Mouse (Mus musculus) lung, embryonic 15.5 days (tissue): ENCODE measurements around the gene Cab39l. TPM values are rescaled to one million over a fixed set of nuclear protein-coding genes. Genes with fewer than 3 reads are reported as not detected.
A peak's percentile ranks its signal among the peaks of the same experiment; 100 is the strongest.

Experiments
- ATAC-seq: fragments of 200-750 bp; cut with Nextera tagmentation; 2 replicates; pipeline ENCODE4 v1.8.0; 2017; ENCODE audit warnings: moderate number of reproducible peaks, borderline replicate concordance; ENCODE audit not compliant: low FRiP score, low TSS enrichment; ENCODE audit errors: extremely low read depth
- H3K27ac ChIP-seq: fragments of 300-500 bp; sonication (generic); 2 replicates; pipeline ENCODE4 v1.5.1; 2015; ENCODE audit warnings: moderate library complexity, mild to moderate bottlenecking, inconsistent platforms
- H3K27me3 ChIP-seq: fragments of 300-500 bp; sonication (generic); 2 replicates; pipeline ENCODE4 v1.6.1; 2015; ENCODE audit warnings: inconsistent platforms
- H3K36me3 ChIP-seq: fragments of 300-500 bp; sonication (generic); 2 replicates; pipeline ENCODE4 v1.6.1; 2015; ENCODE audit warnings: inconsistent platforms
- H3K4me1 ChIP-seq: fragments of 300-500 bp; sonication (generic); 2 replicates; pipeline ENCODE4 v1.6.1; 2015; ENCODE audit warnings: inconsistent platforms
- H3K4me2 ChIP-seq: fragments of 300-500 bp; sonication (generic); 2 replicates; pipeline ENCODE4 v1.6.1; 2015; ENCODE audit warnings: inconsistent platforms, mild to moderate bottlenecking, moderate library complexity
- H3K4me3 ChIP-seq: fragments of 300-500 bp; sonication (generic); 2 replicates; pipeline ENCODE4 v1.5.1; 2015; ENCODE audit warnings: mild to moderate bottlenecking, inconsistent platforms
- H3K9ac ChIP-seq: fragments of 300-500 bp; sonication (generic); 2 replicates; pipeline ENCODE4 v1.6.1; 2015; ENCODE audit warnings: inconsistent platforms
- H3K9me3 ChIP-seq: fragments of 300-500 bp; sonication (generic); 2 replicates; pipeline ENCODE4 v1.6.1; 2016; ENCODE audit warnings: inconsistent platforms
- WGBS: fragments of 180-500 bp; shearing (Covaris S2); methylation state at CpG from one replicate; pipeline ENCODE4 v1.1.7; 2015; 5-methylcytosine and 5-hydroxymethylcytosine counted together
- polyA plus RNA-seq: library from polyadenylated mRNA; unstranded; fragments of >200 nt; fragmentation: Nextera tagmentation; extraction: Ambion mirVana; gene quantifications from 2 replicates; pipeline ENCODE4 v1.2.1, GENCODE M21; 2015

The Cab39l gene
- polyA plus RNA-seq, 1 experiment from 2014 or later: 44.7 TPM

DNA sequence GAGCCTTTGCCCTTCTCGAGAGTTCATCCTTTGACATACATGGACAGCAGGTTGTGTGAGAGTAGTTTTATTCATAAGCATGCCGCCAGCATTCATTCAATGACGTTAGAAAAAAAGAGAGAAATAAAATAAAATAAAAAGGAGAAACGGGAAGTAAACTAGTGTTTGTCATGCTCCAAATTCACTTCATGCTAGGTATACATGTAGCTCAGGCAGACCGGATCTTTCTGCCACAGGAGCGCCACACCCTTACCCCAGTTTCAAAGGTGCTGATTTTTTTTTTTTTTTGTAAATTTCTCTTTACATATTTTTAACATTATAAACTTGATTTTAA, 667 bp downstream of the Cab39l start:
- ATAC-seq: no peak
- WGBS: 10% methylated on average over 6 of the region's 6 CpGs
- Histone ChIP-seq H3K9me3 (no peaks in the 10 kb centered on the region), H3K9ac (peak overlapping the region; percentile 80), H3K27me3 (no peaks in the 10 kb centered on the region), H3K4me3 (peak overlapping the region; percentile 68), H3K36me3 (no peaks in the 10 kb centered on the region), H3K27ac (peak overlapping the region; percentile 87), H3K4me1 (peaks cover 7% of the 10 kb centered on the region; the same call in 1 of the 2 replicates), H3K4me2 (peak overlapping the region; percentile 77)

DNA sequence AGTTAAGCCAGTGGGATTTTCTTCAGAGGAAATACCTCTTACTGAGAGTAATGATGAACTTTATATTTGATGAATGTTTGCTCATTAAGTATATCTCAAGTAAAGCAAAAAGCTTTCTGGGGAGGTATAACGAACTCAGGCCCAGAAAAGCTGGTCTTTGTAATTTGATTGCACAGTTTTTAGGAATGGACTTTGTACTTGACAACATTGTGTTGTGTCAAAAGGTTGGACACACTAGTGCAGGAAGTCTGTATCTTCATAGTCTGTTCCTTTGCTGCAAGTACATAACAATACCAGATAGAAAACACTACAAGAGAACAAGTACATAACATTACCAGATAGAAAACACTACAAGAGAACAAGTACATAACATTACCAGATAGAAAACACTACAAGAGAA, 4.6 kb downstream of the Cab39l start:
- no peak overlapping the region for H3K27ac ChIP-seq
- no peaks in the 10 kb centered on the region for H3K4me1 ChIP-seq
- ATAC-seq: no peak
- no peaks in the 10 kb centered on the region for H3K36me3 ChIP-seq
- no peak overlapping the region for H3K9ac ChIP-seq
- WGBS: 83% methylated on average over 1 of the region's 1 CpGs
- no peaks in the 10 kb centered on the region for H3K27me3 ChIP-seq
- no peaks in the 10 kb centered on the region for H3K9me3 ChIP-seq
- no peak overlapping the region for H3K4me2 ChIP-seq
- no peak overlapping the region for H3K4me3 ChIP-seq

DNA sequence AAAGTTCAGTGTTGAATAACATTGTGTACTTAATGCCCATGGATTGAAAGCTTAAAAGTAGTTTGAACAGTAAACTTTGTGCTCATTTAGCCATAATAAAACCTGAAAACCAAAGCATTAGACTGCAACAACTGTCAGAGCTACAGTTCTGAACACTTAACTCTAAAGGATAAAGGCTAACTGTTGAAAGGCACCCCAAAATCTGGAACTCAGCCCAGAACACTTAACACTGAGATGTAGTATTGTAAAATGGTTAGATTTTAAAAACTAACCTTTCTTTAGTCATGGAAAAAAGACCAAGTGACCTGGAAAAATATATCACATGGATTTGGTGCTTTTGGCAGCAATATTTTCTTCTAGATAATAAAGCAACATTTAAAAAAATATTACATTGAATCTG, 7.2 kb downstream of the Cab39l start:
- Histone ChIP-seq H3K4me2 (no peak overlapping the region), H3K27ac (no peak overlapping the region), H3K27me3 (no peaks in the 10 kb centered on the region), H3K4me1 (no peaks in the 10 kb centered on the region), H3K9ac (no peak overlapping the region), H3K36me3 (no peaks in the 10 kb centered on the region), H3K4me3 (no peak overlapping the region), H3K9me3 (no peaks in the 10 kb centered on the region)
- ATAC-seq: no peak

DNA sequence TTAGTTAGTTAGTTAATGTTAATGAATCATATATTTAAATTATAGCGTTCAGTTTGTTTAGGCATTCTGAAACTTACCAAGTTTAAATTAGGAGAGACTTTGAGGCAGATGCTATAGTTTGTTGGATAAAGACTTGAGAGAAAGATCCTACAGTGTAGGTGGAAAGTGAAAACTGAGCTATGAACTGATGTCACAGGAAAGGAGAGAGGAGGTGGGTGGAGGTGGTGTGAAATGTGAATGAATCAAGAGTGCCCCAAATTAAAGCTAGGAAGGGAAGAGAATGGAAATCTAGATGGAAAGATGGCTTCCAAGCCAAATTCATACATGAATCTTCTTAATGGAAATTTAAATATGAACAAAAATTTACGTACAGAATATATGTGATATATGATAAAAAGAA, 25.7 kb downstream of the Cab39l start:
- no peaks in the 10 kb centered on the region for H3K4me1 ChIP-seq
- WGBS: 91% methylated on average over 2 of the region's 2 CpGs
- no peaks in the 10 kb centered on the region for H3K27me3 ChIP-seq
- H3K27ac ChIP-seq: no peak overlapping the region
- no peak for ATAC-seq
- H3K9ac ChIP-seq: no peak overlapping the region
- no peak overlapping the region for H3K4me2 ChIP-seq
- H3K4me3 ChIP-seq: no peak overlapping the region
- H3K36me3 ChIP-seq: peaks cover 5% of the 10 kb centered on the region; the same call in 1 of the 2 replicates
- H3K9me3 ChIP-seq: no peaks in the 10 kb centered on the region

DNA sequence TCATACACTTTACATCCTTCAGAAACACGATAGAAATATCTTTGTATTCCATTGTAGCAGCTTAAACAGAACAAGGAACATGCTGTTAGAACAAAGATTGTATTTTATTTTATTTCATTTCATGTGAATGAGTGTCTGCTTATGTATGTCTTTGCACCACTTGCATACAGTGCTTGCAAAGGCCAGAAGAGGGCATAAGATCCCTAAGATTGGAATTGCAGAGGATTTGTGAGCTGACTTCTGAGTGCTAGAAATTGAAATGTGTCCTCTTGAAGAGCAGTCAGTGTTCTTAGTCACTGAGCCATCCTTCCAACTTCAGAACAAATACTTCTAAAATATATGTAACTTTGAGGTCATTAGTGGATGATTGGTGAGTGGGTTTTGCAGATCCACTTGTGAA, 27.0 kb downstream of the Cab39l start:
- Histone ChIP-seq H3K9me3 (no peaks in the 10 kb centered on the region), H3K27ac (no peak overlapping the region), H3K9ac (no peak overlapping the region), H3K4me2 (no peak overlapping the region), H3K36me3 (no peaks in the 10 kb centered on the region), H3K4me3 (no peak overlapping the region), H3K4me1 (no peaks in the 10 kb centered on the region), H3K27me3 (no peaks in the 10 kb centered on the region)
- 42% methylated on average over 1 of the region's 1 CpGs for WGBS
- no peak for ATAC-seq

DNA sequence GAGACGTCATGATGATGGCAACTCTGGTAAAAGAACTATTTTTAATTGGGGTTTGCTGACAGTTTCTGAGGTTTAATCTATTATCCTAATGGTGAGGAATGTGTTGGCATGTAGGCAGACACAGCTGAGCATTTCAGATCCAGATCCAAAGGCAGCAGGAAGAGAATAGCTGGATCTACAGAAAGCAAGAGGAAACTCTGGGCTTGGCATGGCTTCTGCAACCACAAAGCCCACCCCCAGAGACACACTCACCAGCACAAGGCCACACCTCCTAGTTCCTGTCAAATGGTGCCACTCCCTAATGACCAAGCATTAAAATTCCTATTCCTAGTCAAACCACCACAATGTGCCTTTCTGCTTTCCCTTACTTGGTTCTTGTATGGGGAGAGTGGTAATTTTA, 30.0 kb downstream of the Cab39l start:
- Histone ChIP-seq H3K4me3 (no peak overlapping the region), H3K27me3 (no peaks in the 10 kb centered on the region), H3K9me3 (no peaks in the 10 kb centered on the region), H3K9ac (no peak overlapping the region), H3K4me1 (no peaks in the 10 kb centered on the region), H3K27ac (no peak overlapping the region), H3K4me2 (no peak overlapping the region), H3K36me3 (no peaks in the 10 kb centered on the region)
- ATAC-seq: no peak
- 74% methylated on average over 1 of the region's 1 CpGs for WGBS

DNA sequence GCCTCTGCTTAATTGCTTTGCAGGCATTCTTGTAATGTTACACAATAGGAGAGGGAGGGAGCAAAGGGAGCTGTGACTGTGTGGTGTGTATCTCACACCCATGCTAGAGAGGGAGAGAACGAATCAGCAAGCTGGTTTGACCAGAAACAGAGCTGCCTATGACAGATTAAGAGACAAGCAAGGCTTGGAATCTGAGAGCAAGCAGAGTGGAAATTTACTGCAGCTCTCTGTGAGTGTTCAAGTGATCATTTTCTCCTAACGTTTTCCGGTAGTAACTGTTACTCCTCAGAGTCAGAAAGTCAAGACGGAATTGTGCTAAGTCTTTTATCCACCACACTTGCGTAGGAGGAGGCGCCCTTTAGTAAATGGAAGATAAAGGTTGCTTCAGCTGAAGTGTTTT, 37.9 kb downstream of the Cab39l start:
- H3K36me3 ChIP-seq: no peaks in the 10 kb centered on the region
- H3K27me3 ChIP-seq: no peaks in the 10 kb centered on the region
- 49% methylated on average over 6 of the region's 6 CpGs for WGBS
- no peak overlapping the region for H3K9ac ChIP-seq
- no peak overlapping the region for H3K4me3 ChIP-seq
- H3K27ac ChIP-seq: peak overlapping the region; percentile 12; the same call in 1 of the 2 replicates
- no peaks in the 10 kb centered on the region for H3K9me3 ChIP-seq
- no peak overlapping the region for H3K4me2 ChIP-seq
- no peak for ATAC-seq
- no peaks in the 10 kb centered on the region for H3K4me1 ChIP-seq

DNA sequence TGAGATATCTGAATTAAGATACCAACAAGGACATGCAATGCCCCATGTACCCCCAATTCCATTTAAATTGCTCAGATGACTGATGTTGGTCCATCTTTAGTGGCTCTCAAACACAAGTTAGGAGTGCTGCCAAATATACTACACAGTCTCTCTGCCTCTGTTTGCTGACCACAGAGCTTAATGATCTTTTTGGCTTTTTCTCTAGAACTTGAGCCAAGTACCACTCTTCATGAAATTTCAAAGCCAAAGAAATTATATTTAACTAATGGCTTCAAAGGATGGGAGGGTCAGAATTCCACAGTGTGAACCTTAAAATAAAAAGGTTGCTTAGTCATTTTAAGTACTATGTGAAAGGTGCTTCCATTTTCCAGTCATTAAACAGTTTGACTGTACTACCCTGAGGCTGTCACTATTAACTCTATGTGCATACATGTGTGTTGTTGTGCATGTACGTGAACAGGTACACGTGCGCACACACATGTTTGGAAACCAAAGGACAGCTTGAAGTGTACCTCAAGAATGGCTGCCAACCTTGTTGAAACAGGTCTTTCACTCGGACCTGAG, 44.6 kb downstream of the Cab39l start:
- Histone ChIP-seq H3K27me3 (no peaks in the 10 kb centered on the region), H3K4me2 (no peak overlapping the region), H3K27ac (peak overlapping the region; percentile 82), H3K36me3 (no peaks in the 10 kb centered on the region), H3K9me3 (no peaks in the 10 kb centered on the region), H3K4me3 (no peak overlapping the region), H3K4me1 (peaks cover 7% of the 10 kb centered on the region; the same call in 1 of the 2 replicates), H3K9ac (no peak overlapping the region)
- ATAC-seq: no peak
- 70% methylated on average over 4 of the region's 4 CpGs for WGBS

DNA sequence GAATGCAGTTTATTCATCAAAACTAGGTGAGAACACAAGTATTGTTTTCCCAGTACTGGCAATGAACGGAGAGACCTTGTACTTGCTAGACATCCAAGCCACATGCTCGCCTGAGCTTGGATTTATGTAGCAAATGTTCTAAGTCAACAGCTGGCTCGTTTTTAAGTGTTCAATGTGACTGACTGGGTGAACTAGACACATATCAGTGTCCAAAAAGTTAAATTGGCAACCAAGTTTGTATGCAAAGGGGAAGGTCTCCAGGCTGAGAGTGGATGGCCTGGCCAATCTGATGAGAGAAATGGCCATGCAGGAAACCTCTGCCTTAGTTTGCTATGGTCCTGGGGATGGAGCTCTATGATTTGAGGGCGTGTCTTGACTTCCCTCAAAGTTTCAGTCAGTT, 51.6 kb downstream of the Cab39l start:
- Histone ChIP-seq H3K27me3 (no peaks in the 10 kb centered on the region), H3K36me3 (no peaks in the 10 kb centered on the region), H3K4me1 (no peaks in the 10 kb centered on the region), H3K4me3 (no peak overlapping the region), H3K4me2 (no peak overlapping the region), H3K9ac (no peak overlapping the region), H3K27ac (no peak overlapping the region), H3K9me3 (no peaks in the 10 kb centered on the region)
- WGBS: 63% methylated on average over 4 of the region's 4 CpGs
- no peak for ATAC-seq

DNA sequence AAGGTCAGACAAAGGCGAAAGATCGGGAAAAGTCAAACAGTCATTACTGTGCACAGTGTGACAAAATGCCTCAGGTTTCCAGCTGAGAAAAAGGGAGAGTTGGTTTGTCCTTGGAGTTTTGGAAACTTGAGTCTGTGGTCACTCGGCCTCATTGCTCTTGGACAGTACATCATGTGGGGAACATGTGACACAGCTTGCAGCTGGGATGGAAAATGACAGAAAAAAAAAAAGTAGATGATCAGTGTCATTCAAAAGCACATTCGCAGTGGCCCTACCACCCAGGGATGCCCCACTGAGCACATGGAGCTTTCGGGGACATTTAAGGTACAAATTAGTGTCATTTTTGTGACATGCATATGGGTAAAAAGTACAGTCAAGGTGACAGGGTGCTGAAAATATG, 57.2 kb downstream of the Cab39l start:
- H3K27me3 ChIP-seq: no peaks in the 10 kb centered on the region
- H3K9me3 ChIP-seq: no peaks in the 10 kb centered on the region
- H3K27ac ChIP-seq: no peak overlapping the region
- H3K9ac ChIP-seq: no peak overlapping the region
- no peak overlapping the region for H3K4me3 ChIP-seq
- no peak for ATAC-seq
- H3K4me2 ChIP-seq: no peak overlapping the region
- WGBS: 90% methylated on average over 5 of the region's 5 CpGs
- H3K36me3 ChIP-seq: no peaks in the 10 kb centered on the region
- no peaks in the 10 kb centered on the region for H3K4me1 ChIP-seq

DNA sequence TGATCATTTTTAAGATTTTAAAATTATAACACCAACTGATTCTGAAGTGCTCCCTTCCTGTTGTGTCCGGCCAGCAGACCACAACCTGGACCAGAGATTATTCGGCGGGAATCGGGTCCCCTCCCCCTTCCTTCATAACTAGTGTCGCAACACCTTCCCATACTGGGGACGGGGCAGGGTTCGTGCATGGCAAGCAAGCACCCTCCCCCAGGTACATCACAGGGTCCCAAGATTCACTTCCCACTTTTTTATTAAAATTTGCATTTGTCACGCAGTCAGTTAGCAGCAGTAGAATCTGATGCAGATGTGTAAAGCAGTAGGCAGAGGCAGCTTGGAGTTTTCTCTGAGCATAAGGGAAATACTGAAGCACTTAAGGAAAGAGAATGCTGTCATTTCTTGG, 64.1 kb downstream of the Cab39l start:
- Histone ChIP-seq H3K4me3 (no peak overlapping the region), H3K27me3 (no peaks in the 10 kb centered on the region), H3K4me1 (no peaks in the 10 kb centered on the region), H3K36me3 (no peaks in the 10 kb centered on the region), H3K27ac (no peak overlapping the region), H3K9me3 (no peaks in the 10 kb centered on the region), H3K4me2 (no peak overlapping the region), H3K9ac (no peak overlapping the region)
- 90% methylated on average over 8 of the region's 8 CpGs for WGBS
- ATAC-seq: no peak

DNA sequence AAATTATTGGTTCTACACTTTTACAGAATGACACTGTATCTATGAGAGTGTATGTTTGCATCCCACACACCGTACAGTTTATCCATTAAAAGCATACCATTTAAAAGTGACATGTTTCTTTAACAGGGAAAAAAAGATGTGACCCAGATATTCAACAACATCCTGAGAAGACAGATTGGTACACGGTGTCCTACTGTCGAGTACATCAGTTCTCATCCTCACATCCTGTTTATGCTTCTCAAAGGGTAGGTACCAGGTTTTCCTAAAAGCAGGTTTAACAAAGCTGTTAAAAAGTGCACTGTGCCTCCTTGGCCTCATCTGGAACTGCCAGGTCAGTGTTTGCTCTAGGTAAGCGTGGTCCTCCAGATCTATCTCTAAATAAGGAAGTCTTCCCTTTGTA, 65.4 kb downstream of the Cab39l start:
- ATAC-seq: no peak
- WGBS: 67% methylated on average over 4 of the region's 4 CpGs
- H3K4me1 ChIP-seq: no peaks in the 10 kb centered on the region

DNA sequence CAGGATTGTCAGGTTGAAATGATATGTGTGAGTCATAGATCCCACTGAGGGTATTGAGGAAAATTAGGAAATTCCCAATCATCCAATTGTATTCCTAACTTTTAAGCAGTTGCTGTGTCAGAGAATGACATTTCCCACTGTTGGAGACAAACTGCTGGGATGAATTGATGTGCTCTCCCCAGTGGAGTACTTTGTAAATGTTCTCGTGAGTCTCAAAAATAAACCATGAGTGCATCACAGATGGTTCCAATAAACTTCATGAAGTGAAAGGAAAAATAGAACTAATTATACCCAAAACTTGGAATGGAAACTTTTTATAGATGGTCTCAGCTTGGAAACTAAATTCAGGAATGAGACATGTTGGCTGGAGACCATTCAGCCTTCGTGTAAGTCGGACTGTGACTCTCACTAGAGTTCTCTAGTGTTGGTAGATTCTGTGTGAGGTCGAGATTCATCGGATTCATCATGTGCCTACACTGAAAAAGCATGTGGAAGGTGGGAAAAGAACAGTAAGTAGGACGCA, 73.2 kb downstream of the Cab39l start:
- WGBS: 79% methylated on average over 6 of the region's 6 CpGs
- no peaks in the 10 kb centered on the region for H3K36me3 ChIP-seq
- no peak overlapping the region for H3K9ac ChIP-seq
- no peaks in the 10 kb centered on the region for H3K27me3 ChIP-seq
- no peak overlapping the region for H3K4me3 ChIP-seq
- no peak overlapping the region for H3K27ac ChIP-seq
- ATAC-seq: no peak
- no peak overlapping the region for H3K4me2 ChIP-seq
- no peaks in the 10 kb centered on the region for H3K4me1 ChIP-seq
- H3K9me3 ChIP-seq: no peaks in the 10 kb centered on the region

More for the DNA sequence above, 65.4 kb downstream of the Cab39l start:
- H3K9ac ChIP-seq: no peak overlapping the region
- H3K9me3 ChIP-seq: no peaks in the 10 kb centered on the region
- H3K27ac ChIP-seq: no peak overlapping the region
- H3K4me2 ChIP-seq: no peak overlapping the region
- no peaks in the 10 kb centered on the region for H3K36me3 ChIP-seq
- H3K27me3 ChIP-seq: no peaks in the 10 kb centered on the region
- H3K4me3 ChIP-seq: no peak overlapping the region
